Mouse (Mus musculus): ENCODE data around the gene Smpd4. TPM values are rescaled to one million over a fixed set of nuclear protein-coding genes. Genes with fewer than 3 reads are reported as not detected.
"Not testable (repeated sequence)": the region's sequence is repeated elsewhere in the genome, so short reads cannot be mapped to it uniquely, and the experiment has no call there.

The Smpd4 gene
- polyA plus RNA-seq (2015; fragmentation: Nextera tagmentation; extraction: Ambion mirVana), result 23.8 and 27.2 TPM in 2 replicates

- Histone ChIP-seq H3K27me3 (0 out of 2 replicates have a peak, but pooled peaks cover 3% of the 10 kb centered on the region), H3K27ac (0 out of 2 replicates have a peak within 1 kb of the TSS, but pooled peaks have one; percentile 58), H3K9me3 (no peaks in the 10 kb centered on the region), H3K4me1 (replicated peaks) (peaks cover 14% of the 10 kb centered on the region), H3K4me3 (peak within 1 kb of the TSS; percentile 94), H3K36me3 (peaks cover 24% of the 10 kb centered on the region), H3K9ac (peak within 1 kb of the TSS; percentile 93), H3K4me2 (peak within 1 kb of the TSS; percentile 91)
- WGBS, result 4% methylated on average over 60 of the region's 60 CpGs
- ATAC-seq (ENCODE audit: low FRiP score), result peak; percentile 84
Observed at GRCm38 (mm10) chr16:17619198-17620105, at the start of gene Smpd4. Gene Smpd4 (plus strand): TSS chr16:17619354.

GRCm38 (mm10) chr16:17575870-17576824 is 43.0 kb upstream of the Smpd4 start:
- Histone ChIP-seq H3K27ac (peak overlapping the region; percentile 72), H3K9me3 (no peaks in the 10 kb centered on the region), H3K4me2 (peak overlapping the region; percentile 75), H3K9ac (peak overlapping the region; percentile 74), H3K36me3 (no peaks in the 10 kb centered on the region), H3K4me3 (peak overlapping the region; percentile 53), H3K27me3 (peaks cover 54% of the 10 kb centered on the region), H3K4me1 (replicated peaks) (peaks cover 20% of the 10 kb centered on the region)
- WGBS, result 16% methylated on average over 43 of the region's 45 CpGs
- peak; percentile 83 for ATAC-seq (ENCODE audit: low FRiP score)

- 17% methylated on average over 8 of the region's 8 CpGs for WGBS
- H3K27ac ChIP-seq, result peak overlapping the region; percentile 72; the same call in 1 of the 2 replicates
- H3K4me2 ChIP-seq, result peak overlapping the region; percentile 75
- no peaks in the 10 kb centered on the region for H3K36me3 ChIP-seq
- H3K4me3 ChIP-seq, result peak overlapping the region; percentile 53
- no peaks in the 10 kb centered on the region for H3K9me3 ChIP-seq
- H3K4me1 ChIP-seq (replicated peaks), result peaks cover 20% of the 10 kb centered on the region
- H3K9ac ChIP-seq, result peak overlapping the region; percentile 74
- no peak for ATAC-seq (ENCODE audit: low FRiP score)
- peaks cover 54% of the 10 kb centered on the region for H3K27me3 ChIP-seq
Observed at GRCm38 (mm10) chr16:17576825-17577215, 42.3 kb upstream of the Smpd4 start.

GRCm38 (mm10) chr16:17583064-17583463 is 36.1 kb upstream of the Smpd4 start, which contains the start of gene Slc7a4:
Gene Slc7a4 (minus strand): TSS chr16:17583214.
- H3K4me1 ChIP-seq (replicated peaks), result no peaks in the 10 kb centered on the region
- 0 out of 2 replicates have a peak, but pooled peaks cover under 1% of the 10 kb centered on the region for H3K9me3 ChIP-seq
- peaks cover 7% of the 10 kb centered on the region for H3K27me3 ChIP-seq
- H3K4me3 ChIP-seq, result no peak within 1 kb of the TSS
- no peak within 1 kb of the TSS for H3K9ac ChIP-seq
- ATAC-seq (ENCODE audit: low FRiP score), result no peak
- no peak within 1 kb of the TSS for H3K27ac ChIP-seq
- H3K36me3 ChIP-seq, result no peaks in the 10 kb centered on the region
- 11% methylated on average over 8 of the region's 8 CpGs for WGBS
- H3K4me2 ChIP-seq, result no peak within 1 kb of the TSS

- Histone ChIP-seq H3K4me3 (no peak overlapping the region), H3K27me3 (no peaks in the 10 kb centered on the region), H3K4me1 (replicated peaks) (no peaks in the 10 kb centered on the region), H3K9me3 (0 out of 2 replicates have a peak, but pooled peaks cover 5% of the 10 kb centered on the region), H3K9ac (no peak overlapping the region), H3K36me3 (no peaks in the 10 kb centered on the region), H3K4me2 (no peak overlapping the region), H3K27ac (no peak overlapping the region)
- 85% methylated on average over 7 of the region's 7 CpGs for WGBS
- ATAC-seq (ENCODE audit: low FRiP score), result no peak
Observed at GRCm38 (mm10) chr16:17584555-17584954, 34.6 kb upstream of the Smpd4 start.

- Histone ChIP-seq H3K9me3 (0 out of 2 replicates have a peak, but pooled peaks cover 5% of the 10 kb centered on the region), H3K9ac (no peak overlapping the region), H3K27me3 (no peaks in the 10 kb centered on the region), H3K27ac (no peak overlapping the region), H3K4me2 (no peak overlapping the region), H3K4me3 (no peak overlapping the region), H3K36me3 (no peaks in the 10 kb centered on the region), H3K4me1 (replicated peaks) (no peaks in the 10 kb centered on the region)
- ATAC-seq (ENCODE audit: low FRiP score), result no peak
- 55% methylated on average over 2 of the region's 2 CpGs for WGBS
Observed at GRCm38 (mm10) chr16:17590731-17591130, 28.4 kb upstream of the Smpd4 start.

GRCm38 (mm10) chr16:17600944-17601562 is 18.1 kb upstream of the Smpd4 start:
- Histone ChIP-seq H3K36me3 (no peaks in the 10 kb centered on the region), H3K27me3 (no peaks in the 10 kb centered on the region)
- 68% methylated on average over 3 of the region's 3 CpGs for WGBS

GRCm38 (mm10) chr16:17604941-17605340 is 14.2 kb upstream of the Smpd4 start:
- no peak overlapping the region for H3K9ac ChIP-seq
- H3K4me3 ChIP-seq, result no peak overlapping the region
- H3K36me3 ChIP-seq, result no peaks in the 10 kb centered on the region
- H3K4me1 ChIP-seq (replicated peaks), result no peaks in the 10 kb centered on the region
- 66% methylated on average over 4 of the region's 4 CpGs for WGBS
- ATAC-seq (ENCODE audit: low FRiP score), result no peak
- H3K27me3 ChIP-seq, result no peaks in the 10 kb centered on the region
- H3K9me3 ChIP-seq, result no peaks in the 10 kb centered on the region
- no peak overlapping the region for H3K27ac ChIP-seq
- H3K4me2 ChIP-seq, result no peak overlapping the region

More at GRCm38 (mm10) chr16:17600944-17601562, 18.1 kb upstream of the Smpd4 start:
- Histone ChIP-seq H3K4me1 (replicated peaks) (no peaks in the 10 kb centered on the region), H3K4me3 (no peak overlapping the region), H3K9ac (no peak overlapping the region), H3K27ac (no peak overlapping the region), H3K9me3 (no peaks in the 10 kb centered on the region), H3K4me2 (no peak overlapping the region)
- no peak for ATAC-seq (ENCODE audit: low FRiP score)

- ATAC-seq (ENCODE audit: low FRiP score), result no peak
- Histone ChIP-seq H3K9ac (no peak overlapping the region), H3K27me3 (no peaks in the 10 kb centered on the region), H3K4me3 (no peak overlapping the region), H3K4me1 (replicated peaks) (no peaks in the 10 kb centered on the region), H3K9me3 (no peaks in the 10 kb centered on the region), H3K27ac (no peak overlapping the region), H3K36me3 (no peaks in the 10 kb centered on the region), H3K4me2 (no peak overlapping the region)
- 78% methylated on average over 5 of the region's 5 CpGs for WGBS
Observed at GRCm38 (mm10) chr16:17605684-17606083, 13.5 kb upstream of the Smpd4 start.

- H3K4me1 ChIP-seq (replicated peaks), result no peaks in the 10 kb centered on the region
- H3K9ac ChIP-seq, result no peak overlapping the region
- H3K4me2 ChIP-seq, result no peak overlapping the region
- H3K4me3 ChIP-seq, result no peak overlapping the region
- H3K27me3 ChIP-seq, result no peaks in the 10 kb centered on the region
- H3K36me3 ChIP-seq, result no peaks in the 10 kb centered on the region
- no peak for ATAC-seq (ENCODE audit: low FRiP score)
- no peaks in the 10 kb centered on the region for H3K9me3 ChIP-seq
- WGBS, result 67% methylated on average over 4 of the region's 4 CpGs
- H3K27ac ChIP-seq, result no peak overlapping the region
Observed at GRCm38 (mm10) chr16:17611383-17611782, 7.8 kb upstream of the Smpd4 start.

GRCm38 (mm10) chr16:17614740-17615139 is 4.4 kb upstream of the Smpd4 start:
- H3K4me3 ChIP-seq; H3K27ac ChIP-seq; H3K4me1 ChIP-seq (replicated peaks); H3K4me2 ChIP-seq; H3K27me3 ChIP-seq; H3K36me3 ChIP-seq; H3K9me3 ChIP-seq; H3K9ac ChIP-seq; ATAC-seq (ENCODE audit: low FRiP score): not testable (repeated sequence)
- WGBS, result 92% methylated on average over 6 of the region's 6 CpGs

Measured in hindbrain, embryonic 13.5 days (tissue).